Mouse (Mus musculus): ENCODE data around the gene Dcaf15.

Gene Dcaf15

GRCm38 (mm10) chr8:84067047-84067573 is 37.5 kb downstream of the Dcaf15 start:
- peak; percentile 82 for DNase-seq (ENCODE audit: low read depth, low spot score)

DNA sequence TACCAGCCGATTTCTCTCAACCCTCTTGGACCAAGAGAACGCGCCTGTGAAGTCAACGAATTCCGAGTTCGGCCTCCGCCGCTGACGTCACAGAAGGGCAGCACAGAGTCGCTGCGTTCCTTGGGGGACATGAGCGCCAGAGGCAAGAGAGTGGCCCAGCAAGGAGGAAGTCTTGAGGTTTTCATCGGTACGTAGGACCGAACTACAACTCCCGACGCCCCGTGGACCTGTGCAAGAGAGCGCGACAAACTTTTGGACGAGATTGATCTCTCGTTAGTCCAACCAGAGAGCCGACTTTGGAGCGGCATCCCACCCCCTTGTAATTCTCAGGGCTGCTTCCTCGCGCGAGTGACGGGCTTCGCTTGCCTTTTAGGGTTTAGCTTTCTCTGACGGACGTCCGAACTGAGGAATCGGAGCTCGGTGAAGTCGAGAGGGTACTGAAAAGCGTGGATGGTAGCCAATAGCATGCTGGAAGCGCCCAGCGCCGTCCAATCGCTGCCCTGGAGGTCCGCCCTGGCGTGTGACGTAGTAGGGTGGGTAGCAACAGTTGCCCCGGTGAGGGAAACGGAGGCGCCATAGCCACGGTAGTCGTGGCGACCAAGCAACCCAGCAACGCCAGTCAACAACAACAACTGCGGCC is 38.2 kb downstream of the Dcaf15 start, which contains the start of gene Rfx1:
Rfx1 (plus strand) TSS at position 544 of the 640 bp plus-strand sequence.
- DNase-seq (ENCODE audit: low read depth, low spot score): peak; percentile 100

- DNase-seq (ENCODE audit: low read depth, low spot score): no peak
These were observed 39.0 kb downstream of the Dcaf15 start for GRCm38 (mm10) chr8:84065457-84066072.

GRCm38 (mm10) chr8:84065037-84065436 is 39.5 kb downstream of the Dcaf15 start, which contains the start of gene Gm10643:
Gene Gm10643 (minus strand): TSS chr8:84065137.
- no peak for DNase-seq (ENCODE audit: low read depth, low spot score)

GRCm38 (mm10) chr8:84063861-84064610 is 40.5 kb downstream of the Dcaf15 start:
- no peak for DNase-seq (ENCODE audit: low read depth, low spot score)

- no peak for DNase-seq (ENCODE audit: low read depth, low spot score)
These were observed 44.3 kb downstream of the Dcaf15 start for GRCm38 (mm10) chr8:84060245-84060644.

DNA sequence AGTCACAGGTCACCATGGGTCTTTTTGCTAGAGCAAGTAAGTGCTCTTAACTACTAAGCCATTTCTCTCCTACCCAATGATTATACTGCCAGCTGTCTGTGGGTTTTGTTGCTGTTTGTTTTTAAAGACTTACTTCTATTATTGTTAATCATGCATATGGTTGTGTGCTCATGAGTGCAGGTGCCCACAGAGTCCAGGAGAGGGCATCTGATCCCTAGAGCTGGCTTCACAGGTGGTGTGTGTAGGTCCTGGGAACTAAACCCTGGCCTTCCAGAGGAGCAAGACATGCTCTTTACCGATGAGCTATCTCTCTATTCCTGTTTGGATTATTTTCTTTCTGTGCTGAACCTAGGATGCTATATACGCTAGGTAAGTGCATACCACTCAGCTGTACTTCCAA is 45.3 kb downstream of the Dcaf15 start:
- DNase-seq (ENCODE audit: low read depth, low spot score): no peak

GRCm38 (mm10) chr8:84057827-84058226 is 46.7 kb downstream of the Dcaf15 start:
- DNase-seq (ENCODE audit: low read depth, low spot score): no peak

DNA sequence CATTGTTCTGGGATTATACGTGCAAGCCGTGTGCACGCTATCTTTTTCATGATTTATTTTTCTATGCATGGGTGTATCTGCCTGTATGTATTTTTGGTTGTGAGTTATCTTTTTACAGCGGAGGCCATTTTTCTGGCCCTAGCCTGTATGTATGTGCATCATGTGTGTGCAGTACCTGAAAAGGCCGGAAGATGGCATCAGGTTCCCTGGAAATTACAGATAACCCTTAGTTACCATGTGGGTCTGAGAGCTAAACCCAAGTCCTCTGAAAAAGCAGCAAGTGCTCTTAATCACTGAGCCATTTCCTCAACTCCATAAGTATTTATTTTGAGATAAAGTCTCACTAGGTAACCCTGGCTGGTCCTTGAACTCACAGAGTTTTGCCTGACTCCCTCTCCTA is 51.3 kb downstream of the Dcaf15 start:
- no peak for DNase-seq (ENCODE audit: low read depth, low spot score)

DNA sequence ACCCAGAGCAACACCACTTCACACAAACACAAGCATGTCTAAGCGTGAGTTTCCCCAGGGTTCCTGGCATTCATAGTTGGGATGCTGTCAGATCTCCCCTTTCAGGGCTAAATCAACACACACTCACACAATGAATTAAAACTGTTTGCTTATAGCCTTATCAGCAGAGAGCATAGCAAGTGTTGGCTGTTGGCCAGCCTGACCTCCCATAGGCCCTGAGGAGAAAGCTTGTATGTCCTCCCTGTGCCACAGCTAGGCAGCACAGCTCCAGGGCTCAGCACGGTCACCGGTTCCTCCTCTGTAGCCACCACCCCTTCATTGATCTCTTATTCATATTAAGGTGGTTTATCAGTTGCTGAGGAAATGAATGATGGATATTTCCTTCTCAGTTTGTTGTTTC is 51.8 kb downstream of the Dcaf15 start:
- no peak for DNase-seq (ENCODE audit: low read depth, low spot score)

DNA sequence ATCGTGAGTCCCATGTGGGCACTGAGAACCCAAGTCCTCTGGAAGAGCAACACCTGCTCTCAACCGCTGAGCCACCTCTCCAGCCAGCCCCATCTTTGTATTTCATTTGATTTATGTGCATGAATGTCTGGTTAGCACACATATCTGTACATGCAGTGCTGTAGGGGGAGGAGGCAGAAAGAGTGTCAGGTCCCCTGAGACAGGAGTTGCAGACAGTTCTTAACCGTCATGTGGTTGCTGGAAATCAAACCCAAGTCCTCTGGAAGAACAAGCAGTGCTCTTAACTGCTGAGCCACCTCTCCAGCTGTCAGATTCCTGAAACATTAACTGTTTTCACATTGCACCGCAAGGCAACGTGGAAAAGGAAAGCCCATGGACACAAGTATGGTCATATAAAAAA is 56.4 kb downstream of the Dcaf15 start:
- DNase-seq (ENCODE audit: low read depth, low spot score): no peak
